Mouse (Mus musculus) midbrain, embryonic 14.5 days (tissue): ENCODE data around the gene Tmprss11c. TPM values are rescaled to one million over a fixed set of nuclear protein-coding genes. Genes with fewer than 3 reads are reported as not detected.
"Not testable (repeated sequence)": the region's sequence is repeated elsewhere in the genome, so short reads cannot be mapped to it uniquely, and the experiment has no call there.

ENCODE experiments used
- ATAC-seq: fragments of 200-750 bp; cut with Nextera tagmentation; 2 replicates; pipeline ENCODE4 v1.8.0; 2017; ENCODE audit warnings: moderate number of reproducible peaks, moderate library complexity; ENCODE audit not compliant: low FRiP score, low TSS enrichment
- DNase-seq: peaks from one replicate; pipeline ENCODE4 v3.0.0-alpha.2; 2015
- H3K27ac ChIP-seq: fragments of 300-500 bp; sonication (generic); replicated peaks from 2 replicates; pipeline ENCODE4 v1.5.1; 2014; ENCODE audit warnings: mild to moderate bottlenecking, low read depth, low read length, moderate library complexity
- H3K27me3 ChIP-seq: fragments of 300-500 bp; sonication (generic); 2 replicates; pipeline ENCODE4 v1.6.1; 2014; ENCODE audit warnings: low read length, control low read depth, mixed read lengths; ENCODE audit not compliant: control insufficient read depth, insufficient read depth
- H3K36me3 ChIP-seq: fragments of 300-500 bp; sonication (generic); 2 replicates; pipeline ENCODE4 v1.6.1; 2014; ENCODE audit warnings: low read length, control low read depth; ENCODE audit not compliant: control insufficient read depth, insufficient read depth
- H3K4me1 ChIP-seq: fragments of 300-500 bp; sonication (generic); 2 replicates; pipeline ENCODE4 v1.6.1; 2014; ENCODE audit warnings: mild to moderate bottlenecking, antibody characterized with exemption, low read length, control low read depth; ENCODE audit not compliant: control insufficient read depth, insufficient read depth
- H3K4me2 ChIP-seq: fragments of 300-500 bp; sonication (generic); 2 replicates; pipeline ENCODE4 v1.6.1; 2014; ENCODE audit warnings: mild to moderate bottlenecking, low read length, moderate library complexity
- H3K4me3 ChIP-seq: fragments of 300-500 bp; sonication (generic); replicated peaks from 2 replicates; pipeline ENCODE4 v1.5.1; 2014; ENCODE audit warnings: low read depth, low read length
- H3K9ac ChIP-seq: fragments of 300-500 bp; sonication (generic); replicated peaks from 2 replicates; pipeline ENCODE4 v1.6.1; 2014; ENCODE audit warnings: mild to moderate bottlenecking, low read length, moderate library complexity
- H3K9me3 ChIP-seq: fragments of 300-500 bp; sonication (generic); 2 replicates; pipeline ENCODE4 v1.6.1; 2016; ENCODE audit warnings: low read length, control low read depth, mixed read lengths; ENCODE audit not compliant: control insufficient read depth
- WGBS: fragments of 180-500 bp; shearing (Covaris S2); extraction: QIAGEN DNeasy Blood & Tissue Kit; methylation state at CpG from one replicate; pipeline ENCODE4 v1.1.7; 2014; 5-methylcytosine and 5-hydroxymethylcytosine counted together
- polyA plus RNA-seq: library from polyadenylated mRNA; unstranded; fragments of >200 nt; fragmentation: Nextera tagmentation; extraction: Ambion mirVana; gene quantifications from 2 replicates; pipeline ENCODE4 v1.2.1, GENCODE M21; 2014

Gene Tmprss11c
- not detected in 2 replicates for polyA plus RNA-seq

GRCm38 (mm10) chr5:86289208-86289607, at the start of gene Tmprss11c:
Gene Tmprss11c, minus strand, starts transcription at chr5:86289308.
- Histone ChIP-seq H3K36me3 (no peaks in the 10 kb centered on the region), H3K9me3 (no peaks in the 10 kb centered on the region), H3K27me3 (no peaks in the 10 kb centered on the region), H3K4me1 (no peaks in the 10 kb centered on the region), H3K4me2 (no peak within 1 kb of the TSS), H3K4me3 (no peak within 1 kb of the TSS), H3K27ac (no peak within 1 kb of the TSS), H3K9ac (no peak within 1 kb of the TSS)
- 85% methylated on average over 4 of the region's 4 CpGs for WGBS
- ATAC-seq (no peak), DNase-seq (no peak)

- DNase-seq (peak; percentile 2), ATAC-seq (peak; percentile 66; the same call in 1 of the 2 replicates)
- 55% methylated on average over 26 of the region's 30 CpGs for WGBS
- H3K9me3 ChIP-seq, H3K27me3 ChIP-seq, H3K36me3 ChIP-seq, H3K9ac ChIP-seq, H3K4me1 ChIP-seq, H3K27ac ChIP-seq: not testable (repeated sequence)
- H3K4me3 ChIP-seq = peak overlapping the region; percentile 27
- peak overlapping the region; percentile 40 for H3K4me2 ChIP-seq
Measured at GRCm38 (mm10) chr5:86318018-86318956, 29.2 kb upstream of the Tmprss11c start.

GRCm38 (mm10) chr5:86306116-86306515, 17.0 kb upstream of the Tmprss11c start:
- H3K9me3 ChIP-seq = no peaks in the 10 kb centered on the region
- no peaks in the 10 kb centered on the region for H3K27me3 ChIP-seq
- H3K27ac ChIP-seq = no peak overlapping the region
- ATAC-seq (no peak), DNase-seq (no peak)
- H3K4me2 ChIP-seq = no peak overlapping the region
- H3K4me1 ChIP-seq = no peaks in the 10 kb centered on the region
- WGBS = 88% methylated on average over 5 of the region's 5 CpGs
- no peaks in the 10 kb centered on the region for H3K36me3 ChIP-seq
- H3K4me3 ChIP-seq = no peak overlapping the region
- H3K9ac ChIP-seq = no peak overlapping the region

GRCm38 (mm10) chr5:86303877-86304276, 14.8 kb upstream of the Tmprss11c start:
- Histone ChIP-seq H3K27ac (no peak overlapping the region), H3K27me3 (no peaks in the 10 kb centered on the region), H3K9me3 (no peaks in the 10 kb centered on the region), H3K4me3 (no peak overlapping the region), H3K9ac (no peak overlapping the region), H3K36me3 (no peaks in the 10 kb centered on the region), H3K4me1 (no peaks in the 10 kb centered on the region), H3K4me2 (no peak overlapping the region)
- WGBS = 91% methylated on average over 8 of the region's 8 CpGs
- DNase-seq (no peak), ATAC-seq (no peak)

- H3K4me1 ChIP-seq = no peaks in the 10 kb centered on the region
- H3K9ac ChIP-seq = no peak overlapping the region
- WGBS = 94% methylated on average over 11 of the region's 11 CpGs
- ATAC-seq (no peak), DNase-seq (no peak)
- H3K36me3 ChIP-seq = no peaks in the 10 kb centered on the region
- H3K4me3 ChIP-seq = no peak overlapping the region
- no peak overlapping the region for H3K4me2 ChIP-seq
- no peaks in the 10 kb centered on the region for H3K27me3 ChIP-seq
- no peak overlapping the region for H3K27ac ChIP-seq
- H3K9me3 ChIP-seq = no peaks in the 10 kb centered on the region
Measured at GRCm38 (mm10) chr5:86246559-86246958, 42.5 kb downstream of the Tmprss11c start.

GRCm38 (mm10) chr5:86244880-86245279, 44.2 kb downstream of the Tmprss11c start:
- WGBS = 71% methylated on average over 1 of the region's 1 CpGs

GRCm38 (mm10) chr5:86244275-86244674, 44.8 kb downstream of the Tmprss11c start:
- DNase-seq (no peak), ATAC-seq (no peak)
- H3K4me1 ChIP-seq = no peaks in the 10 kb centered on the region
- WGBS = 89% methylated on average over 3 of the region's 3 CpGs
- no peak overlapping the region for H3K4me3 ChIP-seq
- H3K27ac ChIP-seq = no peak overlapping the region
- H3K36me3 ChIP-seq = no peaks in the 10 kb centered on the region
- H3K27me3 ChIP-seq = no peaks in the 10 kb centered on the region
- H3K9ac ChIP-seq = no peak overlapping the region
- no peaks in the 10 kb centered on the region for H3K9me3 ChIP-seq
- no peak overlapping the region for H3K4me2 ChIP-seq

More at GRCm38 (mm10) chr5:86244880-86245279, 44.2 kb downstream of the Tmprss11c start:
- Histone ChIP-seq H3K4me1 (no peaks in the 10 kb centered on the region), H3K9me3 (no peaks in the 10 kb centered on the region), H3K36me3 (no peaks in the 10 kb centered on the region), H3K27ac (no peak overlapping the region), H3K4me3 (no peak overlapping the region), H3K9ac (no peak overlapping the region), H3K27me3 (no peaks in the 10 kb centered on the region), H3K4me2 (no peak overlapping the region)
- ATAC-seq (no peak), DNase-seq (no peak)

- no peak overlapping the region for H3K9ac ChIP-seq
- H3K4me2 ChIP-seq = no peak overlapping the region
- ATAC-seq (no peak), DNase-seq (no peak)
- H3K27me3 ChIP-seq = no peaks in the 10 kb centered on the region
- no peak overlapping the region for H3K27ac ChIP-seq
- H3K36me3 ChIP-seq = no peaks in the 10 kb centered on the region
- 91% methylated on average over 5 of the region's 5 CpGs for WGBS
- H3K9me3 ChIP-seq = no peaks in the 10 kb centered on the region
- H3K4me1 ChIP-seq = no peaks in the 10 kb centered on the region
- no peak overlapping the region for H3K4me3 ChIP-seq
Measured at GRCm38 (mm10) chr5:86227156-86227853, 61.8 kb downstream of the Tmprss11c start.
